Mouse (Mus musculus): ENCODE results near the gene 2310022A10Rik. TPM values are rescaled to one million over a fixed set of nuclear protein-coding genes. Genes with fewer than 3 reads are reported as not detected.
"Not testable (repeated sequence)": the region's sequence is repeated elsewhere in the genome, so short reads cannot be mapped to it uniquely, and the experiment has no call there.

The 2310022A10Rik gene
- polyA plus RNA-seq, 1 experiment from 2014 or later = 35.1 TPM

- ATAC-seq (replicated peaks; ENCODE audit: low FRiP score) = no peak
- 89% methylated on average over 7 of the region's 7 CpGs for WGBS
- no peak overlapping the region for H3K4me3 ChIP-seq (ENCODE audit: low read depth, low read length)
Measured at GRCm38 (mm10) chr7:27627707-27628106, 74.7 kb downstream of the 2310022A10Rik start.

GRCm38 (mm10) chr7:27628190-27628589, 75.2 kb downstream of the 2310022A10Rik start:
- Histone ChIP-seq H3K27ac (ENCODE audit: low read depth, low read length) (no peak overlapping the region), H3K4me2 (no peak overlapping the region), H3K4me1 (replicated peaks; ENCODE audit: control insufficient read depth, insufficient read depth, low read length) (no peaks in the 10 kb centered on the region), H3K9ac (ENCODE audit: low read depth, low read length) (no peak overlapping the region), H3K36me3 (ENCODE audit: control insufficient read depth, insufficient read depth, low read length) (peaks cover 59% of the 10 kb centered on the region), H3K9me3 (ENCODE audit: control insufficient read depth, low read length) (no peaks in the 10 kb centered on the region), H3K4me3 (ENCODE audit: low read depth, low read length) (no peak overlapping the region), H3K27me3 (replicated peaks; ENCODE audit: control insufficient read depth, insufficient read depth, low read length) (no peaks in the 10 kb centered on the region)
- WGBS = 94% methylated on average over 6 of the region's 6 CpGs
- DNase-seq (ENCODE audit: low spot score) = no peak
- ATAC-seq (replicated peaks; ENCODE audit: low FRiP score) = no peak

More at GRCm38 (mm10) chr7:27627707-27628106, 74.7 kb downstream of the 2310022A10Rik start:
- Histone ChIP-seq H3K9me3 (ENCODE audit: control insufficient read depth, low read length) (no peaks in the 10 kb centered on the region), H3K27me3 (replicated peaks; ENCODE audit: control insufficient read depth, insufficient read depth, low read length) (no peaks in the 10 kb centered on the region), H3K4me1 (replicated peaks; ENCODE audit: control insufficient read depth, insufficient read depth, low read length) (no peaks in the 10 kb centered on the region), H3K36me3 (ENCODE audit: control insufficient read depth, insufficient read depth, low read length) (peaks cover 55% of the 10 kb centered on the region), H3K9ac (ENCODE audit: low read depth, low read length) (no peak overlapping the region), H3K27ac (ENCODE audit: low read depth, low read length) (no peak overlapping the region), H3K4me2 (no peak overlapping the region)
- no peak for DNase-seq (ENCODE audit: low spot score)

- not testable (repeated sequence) for H3K9ac ChIP-seq (ENCODE audit: low read depth, low read length); ATAC-seq (replicated peaks; ENCODE audit: low FRiP score); DNase-seq (ENCODE audit: low spot score); H3K27ac ChIP-seq (ENCODE audit: low read depth, low read length); H3K27me3 ChIP-seq (replicated peaks; ENCODE audit: control insufficient read depth, insufficient read depth, low read length); H3K4me3 ChIP-seq (ENCODE audit: low read depth, low read length); H3K9me3 ChIP-seq (ENCODE audit: control insufficient read depth, low read length); H3K4me1 ChIP-seq (replicated peaks; ENCODE audit: control insufficient read depth, insufficient read depth, low read length); H3K4me2 ChIP-seq
- peaks cover 57% of the 10 kb centered on the region for H3K36me3 ChIP-seq (ENCODE audit: control insufficient read depth, insufficient read depth, low read length)
- 96% methylated on average over 7 of the region's 7 CpGs for WGBS
Measured at GRCm38 (mm10) chr7:27628816-27629215, 75.8 kb downstream of the 2310022A10Rik start.

GRCm38 (mm10) chr7:27631439-27631838, 78.4 kb downstream of the 2310022A10Rik start:
- peaks cover 54% of the 10 kb centered on the region for H3K36me3 ChIP-seq (ENCODE audit: control insufficient read depth, insufficient read depth, low read length)
- H3K4me3 ChIP-seq (ENCODE audit: low read depth, low read length) = no peak overlapping the region
- no peak overlapping the region for H3K9ac ChIP-seq (ENCODE audit: low read depth, low read length)
- H3K27ac ChIP-seq (ENCODE audit: low read depth, low read length) = no peak overlapping the region
- H3K27me3 ChIP-seq (replicated peaks; ENCODE audit: control insufficient read depth, insufficient read depth, low read length) = no peaks in the 10 kb centered on the region
- H3K4me1 ChIP-seq (replicated peaks; ENCODE audit: control insufficient read depth, insufficient read depth, low read length) = no peaks in the 10 kb centered on the region
- no peak for DNase-seq (ENCODE audit: low spot score)
- H3K9me3 ChIP-seq (ENCODE audit: control insufficient read depth, low read length) = no peaks in the 10 kb centered on the region
- no peak for ATAC-seq (replicated peaks; ENCODE audit: low FRiP score)
- 97% methylated on average over 4 of the region's 4 CpGs for WGBS
- no peak overlapping the region for H3K4me2 ChIP-seq

Other genes starting within 250 kb of the 2310022A10Rik start
- 7.1 and 10.2 TPM in 2 replicates for gene Ltbp4, start 215.5 kb upstream of the 2310022A10Rik start, polyA plus RNA-seq (2014; fragmentation: Nextera tagmentation; extraction: Ambion mirVana)
- gene Shkbp1, start 197.2 kb upstream of the 2310022A10Rik start, polyA plus RNA-seq (2014; fragmentation: Nextera tagmentation; extraction: Ambion mirVana) = 46.8 and 49.6 TPM in 2 replicates
- gene Gm20479, start 195.8 kb upstream of the 2310022A10Rik start, polyA plus RNA-seq (2014; fragmentation: Nextera tagmentation; extraction: Ambion mirVana) = 0.43 and 1.2 TPM in 2 replicates
- 0.17 and 0.19 TPM in 2 replicates for gene Sptbn4, start 105.5 kb upstream of the 2310022A10Rik start, polyA plus RNA-seq (2014; fragmentation: Nextera tagmentation; extraction: Ambion mirVana)
- gene Blvrb, start 105.3 kb upstream of the 2310022A10Rik start, polyA plus RNA-seq (2014; fragmentation: Nextera tagmentation; extraction: Ambion mirVana) = 581 and 583 TPM in 2 replicates
- gene Sertad3, start 79.5 kb upstream of the 2310022A10Rik start, polyA plus RNA-seq (2014; fragmentation: Nextera tagmentation; extraction: Ambion mirVana) = 20.6 and 21.5 TPM in 2 replicates
- 23.0 and 24.3 TPM in 2 replicates for gene Sertad1, start 66.3 kb upstream of the 2310022A10Rik start, polyA plus RNA-seq (2014; fragmentation: Nextera tagmentation; extraction: Ambion mirVana)
- gene Prx, start 53.9 kb upstream of the 2310022A10Rik start, polyA plus RNA-seq (2014; fragmentation: Nextera tagmentation; extraction: Ambion mirVana) = 0.80 and 0.84 TPM in 2 replicates
- 0.33 and 0.40 TPM in 2 replicates for gene Hipk4, start 30.0 kb upstream of the 2310022A10Rik start, polyA plus RNA-seq (2014; fragmentation: Nextera tagmentation; extraction: Ambion mirVana)
- gene Pld3, start within 50 bp of the 2310022A10Rik start, polyA plus RNA-seq (2014; fragmentation: Nextera tagmentation; extraction: Ambion mirVana) = 39.3 and 44.4 TPM in 2 replicates
- 68.4 and 70.1 TPM in 2 replicates for gene Akt2, start 38.3 kb downstream of the 2310022A10Rik start, polyA plus RNA-seq (2014; fragmentation: Nextera tagmentation; extraction: Ambion mirVana)
- gene Ttc9b, start 100.7 kb downstream of the 2310022A10Rik start, polyA plus RNA-seq (2014; fragmentation: Nextera tagmentation; extraction: Ambion mirVana) = not detected in 2 replicates
- gene Map3k10, start 121.4 kb downstream of the 2310022A10Rik start, polyA plus RNA-seq (2014; fragmentation: Nextera tagmentation; extraction: Ambion mirVana) = 4.8 and 5.6 TPM in 2 replicates
- gene Zfp607b, start 136.1 kb downstream of the 2310022A10Rik start, polyA plus RNA-seq (2014; fragmentation: Nextera tagmentation; extraction: Ambion mirVana) = 1.6 and 3.0 TPM in 2 replicates
- 15.8 and 17.5 TPM in 2 replicates for gene Zfp60, start 178.2 kb downstream of the 2310022A10Rik start, polyA plus RNA-seq (2014; fragmentation: Nextera tagmentation; extraction: Ambion mirVana)